Mouse (Mus musculus) C2C12 (cell line): ENCODE data around the gene 1600002K03Rik.

Experiments used
- CEBPB ChIP-seq: IDR thresholded peaks from one replicate; pipeline ENCODE4 v1.6.1; 2011; ENCODE audit warnings: low read depth, mild to moderate bottlenecking, control low read depth, moderate library complexity
- CTCF ChIP-seq: IDR thresholded peaks from one replicate; pipeline ENCODE4 v1.5.1; 2011; ENCODE audit not compliant: control insufficient read depth, insufficient read depth, insufficient read length
- FOSL1 ChIP-seq: IDR thresholded peaks from one replicate; pipeline ENCODE4 v1.8.0; 2011; ENCODE audit warnings: mild to moderate bottlenecking, low read length; ENCODE audit not compliant: poor library complexity, insufficient read depth, severe bottlenecking
- MAX ChIP-seq: IDR thresholded peaks from one replicate; pipeline ENCODE4 v1.6.1; 2011; ENCODE audit warnings: mild to moderate bottlenecking, control low read depth
- MYOD1 ChIP-seq: IDR thresholded peaks from one replicate; pipeline ENCODE4 v1.6.1; 2011; ENCODE audit warnings: low read depth; ENCODE audit not compliant: control insufficient read depth, insufficient read length
- MYOG ChIP-seq: IDR thresholded peaks from one replicate; pipeline ENCODE4 v1.6.1; 2011; ENCODE audit not compliant: control insufficient read depth, insufficient read length; ENCODE audit errors: extremely low read depth
- USF1 ChIP-seq: IDR thresholded peaks from one replicate; pipeline ENCODE4 v1.6.1; 2011; ENCODE audit warnings: low read depth, mild to moderate bottlenecking, control low read depth, moderate library complexity

DNA sequence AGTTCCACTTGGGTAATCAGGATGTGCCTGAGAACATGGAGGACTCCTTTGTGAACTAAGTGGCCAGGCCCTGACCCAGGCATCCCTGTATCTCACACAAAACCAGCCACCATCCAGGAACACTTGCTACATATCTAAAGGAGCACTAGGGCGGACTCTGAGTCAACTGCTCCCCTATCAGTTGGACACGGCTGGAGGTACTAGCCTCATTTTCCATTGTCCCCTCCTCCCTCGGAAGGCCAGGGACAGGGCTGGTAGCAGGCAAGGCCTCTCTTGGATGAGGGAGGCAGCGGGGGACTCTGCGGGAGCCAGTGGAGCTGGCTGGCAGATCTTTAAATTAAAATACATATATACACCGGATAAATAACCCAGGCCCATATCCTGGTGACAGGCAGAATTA is 21.2 kb downstream of the 1600002K03Rik start:
- TF ChIP-seq CTCF (no peak), MAX (no peak), USF1 (no peak), CEBPB (no peak), MYOD1 (no peak), MYOG (no peak), FOSL1 (no peak)
